Comparison of ENCODE assay signal across 11 mouse cellular contexts in genomic region chr1:104979068-104979467, GRCm38 (mm10).
DNase-seq lines count a peak whose midpoint lies in the region; ATAC-seq and TF ChIP-seq lines count a peak whose summit lies in the region.
"Had no signal": no experiment of that assay in that cellular context is flagged by ENCODE, and none has a peak within 500 bp of the region (broad histone marks: within the 10 kb centered on the region; RNA-seq: fewer than 3 reads in every experiment).

No protein-coding gene starts in this region.

- no peaks in the 10 kb centered on the region for H3K4me1 ChIP-seq in kidney, postnatal 0 days (replicated peaks; ENCODE audit: insufficient read depth, low read length)
- H3K4me1 ChIP-seq in kidney, embryonic 15.5 days = no peaks in the 10 kb centered on the region
- no peaks in the 10 kb centered on the region for H3K4me1 ChIP-seq in midbrain, embryonic 15.5 days
- no peaks in the 10 kb centered on the region for H3K4me1 ChIP-seq in midbrain, embryonic 13.5 days (replicated peaks)
- H3K4me1 ChIP-seq in midbrain, postnatal 0 days (ENCODE audit: insufficient read depth, low read length) = no peaks in the 10 kb centered on the region
- H3K4me1 ChIP-seq: heart, embryonic 10.5 days; liver, embryonic 13.5 days had no signal

- H3K4me3 ChIP-seq in kidney, postnatal 0 days (replicated peaks; ENCODE audit: low read depth, low read length) = no peak overlapping the region
- no peak overlapping the region for H3K4me3 ChIP-seq in kidney, embryonic 15.5 days (replicated peaks)
- no peak overlapping the region for H3K4me3 ChIP-seq in midbrain, embryonic 15.5 days
- no peak overlapping the region for H3K4me3 ChIP-seq in midbrain, embryonic 13.5 days (replicated peaks)
- H3K4me3 ChIP-seq in midbrain, postnatal 0 days (ENCODE audit: low read depth, low read length) = no peak overlapping the region
- H3K4me3 ChIP-seq: erythroblast, embryonic 14.5 days; heart, embryonic 10.5 days; liver, embryonic 13.5 days had no signal

- no peak overlapping the region for H3K27ac ChIP-seq in kidney, postnatal 0 days
- no peak overlapping the region for H3K27ac ChIP-seq in kidney, embryonic 15.5 days
- no peak overlapping the region for H3K27ac ChIP-seq in midbrain, embryonic 15.5 days
- H3K27ac ChIP-seq in midbrain, embryonic 13.5 days = no peak overlapping the region
- H3K27ac ChIP-seq in midbrain, postnatal 0 days (ENCODE audit: low read depth, low read length) = no peak overlapping the region
- H3K27ac ChIP-seq: heart, embryonic 10.5 days; liver, embryonic 13.5 days had no signal

- peak; percentile 65 for TF ChIP-seq CTCF in kidney, postnatal 0 days (IDR thresholded peaks at IDR 0.05; ENCODE audit: low read depth)
- peak; percentile 82 for TF ChIP-seq CTCF in midbrain, postnatal 0 days (IDR thresholded peaks at IDR 0.05)

- no peak for ATAC-seq in kidney, postnatal 0 days (replicated peaks; ENCODE audit: low FRiP score, low read depth)
- ATAC-seq in kidney, embryonic 15.5 days (replicated peaks; ENCODE audit: low FRiP score) = no peak
- peak; percentile 88 for ATAC-seq in midbrain, embryonic 15.5 days (replicated peaks)
- no peak for ATAC-seq in midbrain, embryonic 13.5 days
- no peak for ATAC-seq in midbrain, postnatal 0 days (ENCODE audit: low FRiP score)

- no peaks in the 10 kb centered on the region for H3K27me3 ChIP-seq in kidney, postnatal 0 days (ENCODE audit: insufficient read depth, low read length)
- no peaks in the 10 kb centered on the region for H3K27me3 ChIP-seq in kidney, embryonic 15.5 days
- H3K27me3 ChIP-seq in midbrain, embryonic 15.5 days (replicated peaks) = no peaks in the 10 kb centered on the region
- H3K27me3 ChIP-seq in midbrain, embryonic 13.5 days = no peaks in the 10 kb centered on the region
- H3K27me3 ChIP-seq in midbrain, postnatal 0 days (ENCODE audit: insufficient read depth, low read length) = no peaks in the 10 kb centered on the region
- H3K27me3 ChIP-seq: liver, embryonic 13.5 days had no signal

- WGBS in kidney, postnatal 0 days = 47% methylated on average over 2 of the region's 2 CpGs
- 48% methylated on average over 2 of the region's 2 CpGs for whole genome bisulfite sequencing in kidney, embryonic 15.5 days
- WGBS in midbrain, embryonic 15.5 days = 51% methylated on average over 2 of the region's 2 CpGs
- 60% methylated on average over 2 of the region's 2 CpGs for WGBS in midbrain, embryonic 13.5 days
- 47% methylated on average over 2 of the region's 2 CpGs for WGBS in midbrain, postnatal 0 days

- DNase-seq in cerebellum, postnatal 10 days = peak; percentile 59 to 69
- DNase-seq in cerebellum, adult 8-10 months = no peak
- peak; percentile 36 for DNase-seq in kidney, postnatal 0 days (ENCODE audit: low spot score)
- peak; percentile 69 for DNase-seq in midbrain, postnatal 0 days (ENCODE audit: low spot score)
- DNase-seq in right cerebral cortex, postnatal 36 days (ENCODE audit: low spot score in 2 of 2) = no peak
- DNase-seq: liver, embryonic 13.5 days had no signal

- no peaks in the 10 kb centered on the region for H3K9me3 ChIP-seq in kidney, postnatal 0 days (replicated peaks; ENCODE audit: low read length)
- H3K9me3 ChIP-seq in kidney, embryonic 15.5 days (replicated peaks) = no peaks in the 10 kb centered on the region
- H3K9me3 ChIP-seq in midbrain, embryonic 15.5 days = no peaks in the 10 kb centered on the region
- no peaks in the 10 kb centered on the region for H3K9me3 ChIP-seq in midbrain, embryonic 13.5 days
- H3K9me3 ChIP-seq in midbrain, postnatal 0 days (ENCODE audit: low read length) = no peaks in the 10 kb centered on the region
- H3K9me3 ChIP-seq: heart, embryonic 10.5 days; liver, embryonic 13.5 days had no signal

- no peaks in the 10 kb centered on the region for H3K36me3 ChIP-seq in kidney, postnatal 0 days (ENCODE audit: insufficient read depth, low read length)
- H3K36me3 ChIP-seq in kidney, embryonic 15.5 days = no peaks in the 10 kb centered on the region
- no peaks in the 10 kb centered on the region for H3K36me3 ChIP-seq in midbrain, embryonic 15.5 days (replicated peaks)
- H3K36me3 ChIP-seq in midbrain, embryonic 13.5 days = no peaks in the 10 kb centered on the region
- no peaks in the 10 kb centered on the region for H3K36me3 ChIP-seq in midbrain, postnatal 0 days (ENCODE audit: insufficient read depth, low read length)
- H3K36me3 ChIP-seq: heart, embryonic 10.5 days; liver, embryonic 13.5 days had no signal

- H3K4me2 ChIP-seq in kidney, postnatal 0 days (ENCODE audit: low read length) = no peak overlapping the region
- no peak overlapping the region for H3K4me2 ChIP-seq in kidney, embryonic 15.5 days
- H3K4me2 ChIP-seq in midbrain, embryonic 15.5 days = no peak overlapping the region
- no peak overlapping the region for H3K4me2 ChIP-seq in midbrain, embryonic 13.5 days (replicated peaks)
- no peak overlapping the region for H3K4me2 ChIP-seq in midbrain, postnatal 0 days (ENCODE audit: low read depth, low read length, poor library complexity, severe bottlenecking)
- H3K4me2 ChIP-seq: liver, embryonic 13.5 days had no signal

- no peak overlapping the region for H3K9ac ChIP-seq in kidney, postnatal 0 days (ENCODE audit: low read depth, low read length)
- H3K9ac ChIP-seq in kidney, embryonic 15.5 days = no peak overlapping the region
- no peak overlapping the region for H3K9ac ChIP-seq in midbrain, embryonic 15.5 days
- no peak overlapping the region for H3K9ac ChIP-seq in midbrain, embryonic 13.5 days (replicated peaks)
- H3K9ac ChIP-seq in midbrain, postnatal 0 days (replicated peaks; ENCODE audit: low read length, poor library complexity, severe bottlenecking) = no peak overlapping the region
- H3K9ac ChIP-seq: liver, embryonic 13.5 days had no signal

Comparison
In these comparisons a context has a peak if more than half of its experiments do, and no peak if none do; other contexts are left out.
1. DNase-seq: peak in cerebellum, postnatal 10 days (2 of 2), kidney, postnatal 0 days (single experiment) and midbrain, postnatal 0 days (single experiment); none in cerebellum, adult 8-10 months (single experiment) and right cerebral cortex, postnatal 36 days (0 of 2).